19 mouse cellular contexts compared by ENCODE assay signal in genomic region chr3:68202162-68202902, GRCm38 (mm10).
DNase-seq lines count a peak whose midpoint lies in the region; ATAC-seq lines count a peak whose summit lies in the region.
"Had no signal": no experiment of that assay in that cellular context is flagged by ENCODE, and none has a peak within 500 bp of the region (broad histone marks: within the 10 kb centered on the region; RNA-seq: fewer than 3 reads in every experiment).

No protein-coding gene starts in this region.

- H3K27ac ChIP-seq in midbrain, embryonic 10.5 days (replicated peaks), result peak overlapping the region; percentile 49
- no peak overlapping the region for H3K27ac ChIP-seq in midbrain, embryonic 15.5 days
- peak overlapping the region; percentile 19; the same call in 1 of the 2 replicates for H3K27ac ChIP-seq in hindbrain, embryonic 11.5 days (ENCODE audit: low read depth, low read length)
- 0 out of 2 replicates have a peak overlapping the region, but pooled peaks have one; percentile 20 for H3K27ac ChIP-seq in midbrain, embryonic 14.5 days (replicated peaks; ENCODE audit: low read depth, low read length)
- no peak overlapping the region for H3K27ac ChIP-seq in kidney, embryonic 15.5 days
- H3K27ac ChIP-seq: embryonic facial prominence, embryonic 10.5 days; heart, embryonic 10.5 days; limb, embryonic 12.5 days; liver, embryonic 13.5 days; lung, embryonic 15.5 days; stomach, postnatal 0 days had no signal

- no peaks in the 10 kb centered on the region for H3K36me3 ChIP-seq in midbrain, embryonic 10.5 days
- no peaks in the 10 kb centered on the region for H3K36me3 ChIP-seq in midbrain, embryonic 15.5 days (replicated peaks)
- H3K36me3 ChIP-seq in hindbrain, embryonic 11.5 days (ENCODE audit: control insufficient read depth, insufficient read depth, low read length), result no peaks in the 10 kb centered on the region
- no peaks in the 10 kb centered on the region for H3K36me3 ChIP-seq in midbrain, embryonic 14.5 days (ENCODE audit: control insufficient read depth, insufficient read depth, low read length)
- H3K36me3 ChIP-seq in kidney, embryonic 15.5 days, result no peaks in the 10 kb centered on the region
- H3K36me3 ChIP-seq: embryonic facial prominence, embryonic 10.5 days; heart, embryonic 10.5 days; limb, embryonic 12.5 days; liver, embryonic 13.5 days; lung, embryonic 15.5 days had no signal

- no peaks in the 10 kb centered on the region for H3K27me3 ChIP-seq in midbrain, embryonic 10.5 days (ENCODE audit: low read depth, poor library complexity, severe bottlenecking)
- no peaks in the 10 kb centered on the region for H3K27me3 ChIP-seq in midbrain, embryonic 15.5 days (replicated peaks)
- H3K27me3 ChIP-seq in hindbrain, embryonic 11.5 days (ENCODE audit: control insufficient read depth, insufficient read depth, low read length), result no peaks in the 10 kb centered on the region
- H3K27me3 ChIP-seq in midbrain, embryonic 14.5 days (ENCODE audit: control insufficient read depth, insufficient read depth, low read length), result no peaks in the 10 kb centered on the region
- no peaks in the 10 kb centered on the region for H3K27me3 ChIP-seq in kidney, embryonic 15.5 days
- H3K27me3 ChIP-seq: liver, embryonic 13.5 days; lung, embryonic 15.5 days had no signal

- WGBS in midbrain, embryonic 10.5 days, result 47% methylated on average over 4 of the region's 4 CpGs
- 31% methylated on average over 4 of the region's 4 CpGs for WGBS in midbrain, embryonic 15.5 days
- 38% methylated on average over 4 of the region's 4 CpGs for WGBS in hindbrain, embryonic 11.5 days
- 14% methylated on average over 4 of the region's 4 CpGs for WGBS in midbrain, embryonic 14.5 days
- 78% methylated on average over 4 of the region's 4 CpGs for WGBS in kidney, embryonic 15.5 days

- no peak overlapping the region for H3K4me2 ChIP-seq in midbrain, embryonic 15.5 days
- H3K4me2 ChIP-seq in hindbrain, embryonic 11.5 days (replicated peaks; ENCODE audit: low read depth, low read length), result no peak overlapping the region
- no peak overlapping the region for H3K4me2 ChIP-seq in midbrain, embryonic 14.5 days (ENCODE audit: low read length)
- H3K4me2 ChIP-seq in kidney, embryonic 15.5 days, result no peak overlapping the region
- H3K4me2 ChIP-seq: limb, embryonic 12.5 days; liver, embryonic 13.5 days; lung, embryonic 15.5 days had no signal

- no peak overlapping the region for H3K4me3 ChIP-seq in midbrain, embryonic 10.5 days
- H3K4me3 ChIP-seq in midbrain, embryonic 15.5 days, result no peak overlapping the region
- no peak overlapping the region for H3K4me3 ChIP-seq in hindbrain, embryonic 11.5 days (ENCODE audit: low read depth, low read length)
- no peak overlapping the region for H3K4me3 ChIP-seq in midbrain, embryonic 14.5 days (replicated peaks; ENCODE audit: low read depth, low read length)
- no peak overlapping the region for H3K4me3 ChIP-seq in kidney, embryonic 15.5 days (replicated peaks)
- H3K4me3 ChIP-seq: embryonic facial prominence, embryonic 10.5 days; heart, embryonic 10.5 days; limb, embryonic 12.5 days; liver, embryonic 13.5 days; lung, embryonic 15.5 days; myocyte had no signal

- no peak for DNase-seq in midbrain, embryonic 10.5 days (ENCODE audit: low spot score)
- DNase-seq in embryo, embryonic 11 days, result peak; percentile 10
- peak; percentile 15 for DNase-seq in hindbrain, embryonic 11.5 days (ENCODE audit: low spot score)
- DNase-seq in midbrain, embryonic 14.5 days, result peak; percentile 37
- no peak for DNase-seq in frontal cortex, adult 2 months (ENCODE audit: extremely low spot score in 1 of 2, low spot score in 1 of 2)
- DNase-seq in gastrocnemius, postnatal 10 days, result no peak
- DNase-seq: cerebellum, adult 9-11 months; gastrocnemius, postnatal 36 days; heart, postnatal 14 days; liver, embryonic 13.5 days; right cerebral cortex, postnatal 14 days had no signal

- H3K4me1 ChIP-seq in midbrain, embryonic 10.5 days, result peaks cover 18% of the 10 kb centered on the region
- peaks cover 2% of the 10 kb centered on the region; the same call in 1 of the 2 replicates for H3K4me1 ChIP-seq in midbrain, embryonic 15.5 days
- peaks cover 2% of the 10 kb centered on the region; the same call in 1 of the 2 replicates for H3K4me1 ChIP-seq in hindbrain, embryonic 11.5 days (replicated peaks; ENCODE audit: control insufficient read depth, insufficient read depth, low read length)
- H3K4me1 ChIP-seq in midbrain, embryonic 14.5 days (ENCODE audit: control insufficient read depth, insufficient read depth, low read length), result peaks cover 10% of the 10 kb centered on the region; the same call in 1 of the 2 replicates
- H3K4me1 ChIP-seq in kidney, embryonic 15.5 days, result no peaks in the 10 kb centered on the region
- H3K4me1 ChIP-seq: embryonic facial prominence, embryonic 10.5 days; heart, embryonic 10.5 days; limb, embryonic 12.5 days; liver, embryonic 13.5 days; lung, embryonic 15.5 days had no signal

- no peak overlapping the region for H3K9ac ChIP-seq in midbrain, embryonic 15.5 days
- no peak overlapping the region for H3K9ac ChIP-seq in hindbrain, embryonic 11.5 days (ENCODE audit: low read depth, low read length)
- H3K9ac ChIP-seq in midbrain, embryonic 14.5 days (replicated peaks; ENCODE audit: low read length), result no peak overlapping the region
- no peak overlapping the region for H3K9ac ChIP-seq in kidney, embryonic 15.5 days
- H3K9ac ChIP-seq: limb, embryonic 12.5 days; liver, embryonic 13.5 days; lung, embryonic 15.5 days had no signal

- ATAC-seq in midbrain, embryonic 15.5 days (replicated peaks), result no peak
- peak; percentile 86 for ATAC-seq in hindbrain, embryonic 11.5 days (ENCODE audit: low FRiP score)
- 0 out of 2 replicates have a peak, but pooled peaks have one; percentile 48 for ATAC-seq in midbrain, embryonic 14.5 days (ENCODE audit: low FRiP score, low TSS enrichment)
- ATAC-seq in kidney, embryonic 15.5 days (replicated peaks; ENCODE audit: low FRiP score), result no peak

- H3K9me3 ChIP-seq in midbrain, embryonic 10.5 days (replicated peaks), result no peaks in the 10 kb centered on the region
- H3K9me3 ChIP-seq in midbrain, embryonic 15.5 days, result no peaks in the 10 kb centered on the region
- H3K9me3 ChIP-seq in hindbrain, embryonic 11.5 days (ENCODE audit: control insufficient read depth, low read length), result no peaks in the 10 kb centered on the region
- H3K9me3 ChIP-seq in midbrain, embryonic 14.5 days (ENCODE audit: control insufficient read depth, low read length), result no peaks in the 10 kb centered on the region
- no peaks in the 10 kb centered on the region for H3K9me3 ChIP-seq in kidney, embryonic 15.5 days (replicated peaks)
- H3K9me3 ChIP-seq: embryonic facial prominence, embryonic 10.5 days; heart, embryonic 10.5 days; limb, embryonic 12.5 days; liver, embryonic 13.5 days; lung, embryonic 15.5 days had no signal

Comparison
In these comparisons a context has a peak if more than half of its experiments do, and no peak if none do; other contexts are left out.
1. DNase-seq: peak in embryo, embryonic 11 days (single experiment), hindbrain, embryonic 11.5 days (single experiment) and midbrain, embryonic 14.5 days (single experiment); none in midbrain, embryonic 10.5 days (single experiment), frontal cortex, adult 2 months (0 of 2) and gastrocnemius, postnatal 10 days (single experiment).
2. H3K27ac ChIP-seq: peak in midbrain, embryonic 10.5 days (single experiment), hindbrain, embryonic 11.5 days (single experiment) and midbrain, embryonic 14.5 days (single experiment); none in midbrain, embryonic 15.5 days (single experiment) and kidney, embryonic 15.5 days (single experiment).
3. ATAC-seq: peak in hindbrain, embryonic 11.5 days (single experiment) and midbrain, embryonic 14.5 days (single experiment); none in midbrain, embryonic 15.5 days (single experiment) and kidney, embryonic 15.5 days (single experiment).